ENCODE assay signal across 33 mouse cellular contexts in genomic region chr1:72783341-72783740, GRCm38 (mm10). TPM values are rescaled to one million over a fixed set of nuclear protein-coding genes. Genes with fewer than 3 reads are reported as not detected.
"Had no signal": no experiment of that assay in that cellular context is flagged by ENCODE, and none has a peak within 500 bp of the region (broad histone marks: within the 10 kb centered on the region; RNA-seq: fewer than 3 reads in every experiment).

No protein-coding gene starts in this region.

- H3K4me1 ChIP-seq: limb, embryonic 12.5 days; liver, embryonic 12.5 days; liver, embryonic 15.5 days; megakaryocyte, embryonic 14.5 days; midbrain, embryonic 15.5 days had no signal

- H3K9ac ChIP-seq: limb, embryonic 12.5 days; limb, embryonic 13.5 days; limb, embryonic 15.5 days; liver, embryonic 12.5 days; liver, embryonic 13.5 days; liver, embryonic 14.5 days; liver, embryonic 15.5 days; liver, postnatal 0 days; lung, embryonic 14.5 days; lung, embryonic 15.5 days; midbrain, embryonic 12.5 days; midbrain, embryonic 13.5 days; midbrain, embryonic 15.5 days had no signal

- H3K9me3 ChIP-seq: limb, embryonic 10.5 days; limb, embryonic 12.5 days; limb, embryonic 13.5 days; limb, embryonic 15.5 days; liver, embryonic 12.5 days; liver, embryonic 13.5 days; liver, embryonic 15.5 days; lung, embryonic 15.5 days; midbrain, embryonic 12.5 days; midbrain, embryonic 13.5 days; midbrain, embryonic 15.5 days had no signal

- H3K27ac ChIP-seq: left cerebral cortex, adult 2 months; limb, embryonic 10.5 days; limb, embryonic 12.5 days; limb, embryonic 13.5 days; limb, embryonic 15.5 days; liver, embryonic 12.5 days; liver, embryonic 13.5 days; liver, embryonic 14.5 days; liver, embryonic 15.5 days; lung, embryonic 15.5 days; macrophage; midbrain, embryonic 12.5 days; midbrain, embryonic 13.5 days; midbrain, embryonic 15.5 days had no signal

- H3K4me3 ChIP-seq: left cerebral cortex, adult 2 months; limb, embryonic 10.5 days; limb, embryonic 12.5 days; limb, embryonic 13.5 days; limb, embryonic 15.5 days; liver, embryonic 12.5 days; liver, embryonic 13.5 days; liver, embryonic 15.5 days; lung, embryonic 15.5 days; megakaryocyte, embryonic 14.5 days; midbrain, embryonic 12.5 days; midbrain, embryonic 13.5 days; midbrain, embryonic 15.5 days had no signal

- DNase-seq: left cerebral cortex, postnatal 4 days; liver; liver, embryonic 13.5 days; liver, postnatal 0 days; lung, adult 18-20 months; lung, adult 2 months; lung, postnatal 10 days; lung, postnatal 14 days; lung, postnatal 36 days; lung, postnatal 4 days; midbrain, embryonic 14.5 days had no signal

- H3K27me3 ChIP-seq: limb, embryonic 12.5 days; limb, embryonic 13.5 days; limb, embryonic 15.5 days; liver, embryonic 12.5 days; liver, embryonic 13.5 days; liver, embryonic 15.5 days; lung, embryonic 15.5 days; megakaryocyte, embryonic 14.5 days; midbrain, embryonic 13.5 days; midbrain, embryonic 15.5 days had no signal

- ATAC-seq: liver, embryonic 12.5 days; liver, postnatal 0 days; lung, postnatal 0 days; midbrain, embryonic 13.5 days; midbrain, embryonic 15.5 days had no signal

- H3K4me2 ChIP-seq: limb, embryonic 12.5 days; limb, embryonic 13.5 days; limb, embryonic 15.5 days; liver, embryonic 11.5 days; liver, embryonic 12.5 days; liver, embryonic 13.5 days; liver, embryonic 15.5 days; lung, embryonic 14.5 days; lung, embryonic 15.5 days; midbrain, embryonic 11.5 days; midbrain, embryonic 12.5 days; midbrain, embryonic 13.5 days; midbrain, embryonic 15.5 days had no signal

- H3K36me3 ChIP-seq: limb, embryonic 10.5 days; limb, embryonic 12.5 days; limb, embryonic 13.5 days; limb, embryonic 15.5 days; liver, embryonic 12.5 days; liver, embryonic 13.5 days; liver, embryonic 15.5 days; lung, embryonic 15.5 days; midbrain, embryonic 12.5 days; midbrain, embryonic 13.5 days; midbrain, embryonic 15.5 days had no signal

RNA-seq across cellular contexts. Expression of gene Igfbp2, which starts 41.0 kb away (rescaled TPM):
- total RNA-seq: megakaryocyte progenitor cell, adult 5-6 weeks; megakaryocyte, adult 5-6 weeks; megakaryocyte-erythroid progenitor cell, adult 5-6 weeks; monocyte, adult 5-6 weeks had no signal
- polyA plus RNA-seq: macrophage had no signal
